Mouse (Mus musculus) forebrain, embryonic 15.5 days (tissue): ENCODE results near the gene Med12. TPM values are rescaled to one million over a fixed set of nuclear protein-coding genes. Genes with fewer than 3 reads are reported as not detected.
A peak's percentile ranks its signal among the peaks of the same experiment; 100 is the strongest.
"Not testable (repeated sequence)": the region's sequence is repeated elsewhere in the genome, so short reads cannot be mapped to it uniquely, and the experiment has no call there.

Experiments used
- ATAC-seq: fragments of 200-750 bp; cut with Nextera tagmentation; replicated peaks from 2 replicates; pipeline ENCODE4 v1.8.0; 2017; ENCODE audit warnings: mild to moderate bottlenecking, moderate TSS enrichment, moderate library complexity
- H3K27ac ChIP-seq: fragments of 300-500 bp; sonication (generic); replicated peaks from 2 replicates; pipeline ENCODE4 v1.5.1; 2015; ENCODE audit warnings: mild to moderate bottlenecking, inconsistent platforms
- H3K27me3 ChIP-seq: fragments of 300-500 bp; sonication (generic); 2 replicates; pipeline ENCODE4 v1.6.1; 2015; ENCODE audit warnings: inconsistent platforms
- H3K36me3 ChIP-seq: fragments of 300-500 bp; sonication (generic); 2 replicates; pipeline ENCODE4 v1.6.1; 2015; ENCODE audit warnings: mild to moderate bottlenecking, inconsistent platforms
- H3K4me1 ChIP-seq: fragments of 300-500 bp; sonication (generic); 2 replicates; pipeline ENCODE4 v1.6.1; 2015; ENCODE audit warnings: inconsistent platforms
- H3K4me2 ChIP-seq: fragments of 300-500 bp; sonication (generic); replicated peaks from 2 replicates; pipeline ENCODE4 v1.6.1; 2015; ENCODE audit warnings: mild to moderate bottlenecking, inconsistent platforms
- H3K4me3 ChIP-seq: fragments of 300-500 bp; sonication (generic); 2 replicates; pipeline ENCODE4 v1.5.1; 2015; ENCODE audit warnings: mild to moderate bottlenecking, inconsistent platforms
- H3K9ac ChIP-seq: fragments of 300-500 bp; sonication (generic); replicated peaks from 2 replicates; pipeline ENCODE4 v1.6.1; 2015; ENCODE audit warnings: mild to moderate bottlenecking, inconsistent platforms
- H3K9me3 ChIP-seq: fragments of 300-500 bp; sonication (generic); 2 replicates; pipeline ENCODE4 v1.6.1; 2016; ENCODE audit warnings: inconsistent platforms
- WGBS: fragments of 180-500 bp; shearing (Covaris S2); methylation state at CpG from one replicate; pipeline ENCODE4 v1.1.7; 2015; ENCODE audit warnings: mixed read lengths; 5-methylcytosine and 5-hydroxymethylcytosine counted together
- polyA plus RNA-seq: library from polyadenylated mRNA; unstranded; fragments of >200 nt; fragmentation: Nextera tagmentation; extraction: Ambion mirVana; gene quantifications from 2 replicates; pipeline ENCODE4 v1.2.1, GENCODE M21; 2015

The Med12 gene
- polyA plus RNA-seq, 1 experiment from 2014 or later: 21.6 TPM

- WGBS: 71% methylated on average over 2 of the region's 2 CpGs
- not testable (repeated sequence) for H3K4me2 ChIP-seq, ATAC-seq, H3K27ac ChIP-seq, H3K4me3 ChIP-seq, H3K27me3 ChIP-seq, H3K9ac ChIP-seq, H3K36me3 ChIP-seq, H3K9me3 ChIP-seq, H3K4me1 ChIP-seq
Measured at GRCm38 (mm10) chrX:101342837-101343236, 69.0 kb downstream of the Med12 start.

- Histone ChIP-seq H3K36me3 (no peaks in the 10 kb centered on the region), H3K4me1 (no peaks in the 10 kb centered on the region), H3K4me3 (no peak overlapping the region), H3K9ac (no peak overlapping the region), H3K27ac (no peak overlapping the region), H3K4me2 (no peak overlapping the region), H3K9me3 (no peaks in the 10 kb centered on the region), H3K27me3 (no peaks in the 10 kb centered on the region)
- WGBS: 92% methylated on average over 2 of the region's 2 CpGs
- ATAC-seq: no peak
Measured at GRCm38 (mm10) chrX:101345456-101345855, 71.6 kb downstream of the Med12 start.

DNA sequence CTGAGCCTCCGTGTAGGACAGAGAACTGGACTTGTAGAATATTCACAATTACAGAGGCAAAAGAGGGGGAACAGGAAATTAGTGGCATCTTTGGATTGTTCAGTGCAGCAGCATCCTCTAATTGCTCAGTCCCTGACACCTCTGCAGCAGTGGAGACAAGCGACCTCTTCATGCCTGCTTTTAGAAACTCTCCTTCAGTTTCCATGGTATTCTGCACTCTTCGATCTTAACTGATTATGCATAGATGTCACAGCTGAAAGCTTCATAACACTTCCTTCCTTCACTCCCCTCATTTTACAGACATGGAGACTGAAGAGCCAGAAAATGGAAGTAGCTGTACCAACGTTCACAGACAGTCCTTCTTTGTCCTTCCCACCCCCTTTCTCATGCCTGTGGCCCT lies 72.6 kb downstream of the Med12 start:
- no peak; the same call in 1 of the 2 replicates for ATAC-seq
- H3K27ac ChIP-seq: peak overlapping the region; percentile 31; the same call in 1 of the 2 replicates
- 67% methylated on average over 4 of the region's 4 CpGs for WGBS
- H3K36me3 ChIP-seq: no peaks in the 10 kb centered on the region
- no peak overlapping the region for H3K4me2 ChIP-seq
- H3K4me3 ChIP-seq: no peak overlapping the region
- H3K9ac ChIP-seq: no peak overlapping the region
- no peaks in the 10 kb centered on the region for H3K9me3 ChIP-seq
- no peaks in the 10 kb centered on the region for H3K4me1 ChIP-seq
- no peaks in the 10 kb centered on the region for H3K27me3 ChIP-seq

Other genes starting within 250 kb of the Med12 start
- gene Tex11, start 214.4 kb upstream of the Med12 start, polyA plus RNA-seq: not detected in 2 replicates
- gene Slc7a3, start 188.0 kb upstream of the Med12 start, polyA plus RNA-seq: 1.5 and 2.2 TPM in 2 replicates
- gene Snx12, start 51.5 kb upstream of the Med12 start, polyA plus RNA-seq: 42.9 and 48.8 TPM in 2 replicates
- gene Foxo4, start 19.5 kb upstream of the Med12 start, polyA plus RNA-seq: 1.1 and 1.2 TPM in 2 replicates
- gene Gm614, start 10.0 kb upstream of the Med12 start, polyA plus RNA-seq: not detected in 2 replicates
- 4.3 and 7.1 TPM in 2 replicates for gene Il2rg, start 5.8 kb upstream of the Med12 start, polyA plus RNA-seq
- not detected in 2 replicates for gene Gm20489, start 5.0 kb upstream of the Med12 start, polyA plus RNA-seq
- gene Nlgn3, start 25.1 kb downstream of the Med12 start, polyA plus RNA-seq: 53.6 and 55.8 TPM in 2 replicates
- 0.29 and 0.60 TPM in 2 replicates for gene Gjb1, start 102.3 kb downstream of the Med12 start, polyA plus RNA-seq
- gene Zmym3, start 146.8 kb downstream of the Med12 start, polyA plus RNA-seq: 61.9 and 63.1 TPM in 2 replicates
- gene Nono, start 155.3 kb downstream of the Med12 start, polyA plus RNA-seq: 459 and 484 TPM in 2 replicates
- gene Itgb1bp2, start 175.1 kb downstream of the Med12 start, polyA plus RNA-seq: 1.8 and 2.6 TPM in 2 replicates